Mouse (Mus musculus) limb, embryonic 15.5 days (tissue): ENCODE measurements around the gene Pak6. TPM values are rescaled to one million over a fixed set of nuclear protein-coding genes. Genes with fewer than 3 reads are reported as not detected.

ENCODE experiments used
- ATAC-seq: fragments of 200-750 bp; cut with Nextera tagmentation; 2 replicates; pipeline ENCODE4 v1.8.0; 2017; ENCODE audit warnings: low read depth, moderate TSS enrichment; ENCODE audit not compliant: insufficient number of reproducible peaks, low FRiP score, low TSS enrichment
- H3K27ac ChIP-seq: fragments of 300-500 bp; sonication (generic); 2 replicates; pipeline ENCODE4 v1.5.1; 2015; ENCODE audit warnings: moderate library complexity, mild to moderate bottlenecking, inconsistent platforms
- H3K27me3 ChIP-seq: fragments of 300-500 bp; sonication (generic); 2 replicates; pipeline ENCODE4 v1.6.1; 2015; ENCODE audit warnings: inconsistent platforms
- H3K36me3 ChIP-seq: fragments of 300-500 bp; sonication (generic); 2 replicates; pipeline ENCODE4 v1.6.1; 2015; ENCODE audit warnings: inconsistent platforms
- H3K4me1 ChIP-seq: fragments of 300-500 bp; sonication (generic); 2 replicates; pipeline ENCODE4 v1.6.1; 2015; ENCODE audit warnings: inconsistent platforms
- H3K4me2 ChIP-seq: fragments of 300-500 bp; sonication (generic); 2 replicates; pipeline ENCODE4 v1.6.1; 2015; ENCODE audit warnings: mild to moderate bottlenecking, inconsistent platforms
- H3K4me3 ChIP-seq: fragments of 300-500 bp; sonication (generic); 2 replicates; pipeline ENCODE4 v1.5.1; 2015; ENCODE audit warnings: mild to moderate bottlenecking, inconsistent platforms
- H3K9ac ChIP-seq: fragments of 300-500 bp; sonication (generic); 2 replicates; pipeline ENCODE4 v1.6.1; 2015; ENCODE audit warnings: inconsistent platforms
- H3K9me3 ChIP-seq: fragments of 300-500 bp; sonication (generic); 2 replicates; pipeline ENCODE4 v1.6.1; 2016; ENCODE audit warnings: inconsistent platforms
- WGBS: fragments of 180-500 bp; shearing (Covaris S2); methylation state at CpG from one replicate; pipeline ENCODE4 v1.1.7; 2015; 5-methylcytosine and 5-hydroxymethylcytosine counted together
- polyA plus RNA-seq: library from polyadenylated mRNA; unstranded; fragments of >200 nt; fragmentation: Nextera tagmentation; extraction: Ambion mirVana; gene quantifications from 2 replicates; pipeline ENCODE4 v1.2.1, GENCODE M21; 2015

The Pak6 gene
- polyA plus RNA-seq, 1 experiment from 2014 or later, result 8.6 TPM

GRCm38 (mm10) chr2:118701971-118702882 is 39.1 kb downstream of the Pak6 start:
- no peaks in the 10 kb centered on the region for H3K9me3 ChIP-seq
- WGBS, result 7% methylated on average over 51 of the region's 51 CpGs
- H3K4me1 ChIP-seq, result peaks cover 47% of the 10 kb centered on the region
- H3K4me2 ChIP-seq, result peak overlapping the region; percentile 84
- peaks cover 87% of the 10 kb centered on the region for H3K27me3 ChIP-seq
- peak overlapping the region; percentile 44 for H3K4me3 ChIP-seq
- peak overlapping the region; percentile 26 for H3K9ac ChIP-seq
- H3K27ac ChIP-seq, result no peak overlapping the region
- H3K36me3 ChIP-seq, result no peaks in the 10 kb centered on the region
- ATAC-seq, result no peak

GRCm38 (mm10) chr2:118702883-118703761 is 40.0 kb downstream of the Pak6 start:
- Histone ChIP-seq H3K4me1 (peaks cover 39% of the 10 kb centered on the region), H3K9me3 (no peaks in the 10 kb centered on the region), H3K36me3 (no peaks in the 10 kb centered on the region), H3K9ac (peak overlapping the region; percentile 26), H3K4me3 (peak overlapping the region; percentile 44), H3K27me3 (peaks cover 93% of the 10 kb centered on the region), H3K4me2 (peak overlapping the region; percentile 84), H3K27ac (no peak overlapping the region)
- ATAC-seq, result no peak
- WGBS, result under 1% methylated on average over 93 of the region's 93 CpGs

GRCm38 (mm10) chr2:118703913-118704730 is 41.0 kb downstream of the Pak6 start, which contains the start of gene Ankrd63:
Gene Ankrd63, minus strand, starts transcription at chr2:118703963.
- Histone ChIP-seq H3K9ac (peak within 1 kb of the TSS; percentile 26), H3K4me1 (peaks cover 38% of the 10 kb centered on the region), H3K4me2 (peak within 1 kb of the TSS; percentile 84), H3K4me3 (peak within 1 kb of the TSS; percentile 44), H3K27ac (no peak within 1 kb of the TSS), H3K27me3 (peaks cover 99% of the 10 kb centered on the region), H3K9me3 (no peaks in the 10 kb centered on the region), H3K36me3 (no peaks in the 10 kb centered on the region)
- ATAC-seq, result no peak
- 2% methylated on average over 49 of the region's 50 CpGs for WGBS

- no peak for ATAC-seq
- Histone ChIP-seq H3K4me3 (no peak overlapping the region), H3K27me3 (peaks cover 98% of the 10 kb centered on the region), H3K9me3 (no peaks in the 10 kb centered on the region), H3K36me3 (no peaks in the 10 kb centered on the region), H3K27ac (no peak overlapping the region), H3K9ac (no peak overlapping the region), H3K4me2 (no peak overlapping the region), H3K4me1 (peaks cover 39% of the 10 kb centered on the region)
- 10% methylated on average over 6 of the region's 6 CpGs for WGBS
Measured at GRCm38 (mm10) chr2:118706436-118706835, 43.3 kb downstream of the Pak6 start.

GRCm38 (mm10) chr2:118708472-118708871 is 45.4 kb downstream of the Pak6 start:
- WGBS, result 73% methylated on average over 4 of the region's 4 CpGs
- H3K4me3 ChIP-seq, result no peak overlapping the region
- H3K4me2 ChIP-seq, result no peak overlapping the region
- no peak overlapping the region for H3K27ac ChIP-seq
- H3K9ac ChIP-seq, result no peak overlapping the region
- H3K36me3 ChIP-seq, result no peaks in the 10 kb centered on the region
- H3K4me1 ChIP-seq, result peaks cover 27% of the 10 kb centered on the region
- peaks cover 98% of the 10 kb centered on the region for H3K27me3 ChIP-seq
- H3K9me3 ChIP-seq, result no peaks in the 10 kb centered on the region
- ATAC-seq, result no peak

GRCm38 (mm10) chr2:118709655-118710221 is 46.6 kb downstream of the Pak6 start:
- WGBS, result 44% methylated on average over 4 of the region's 4 CpGs
- ATAC-seq, result no peak
- no peaks in the 10 kb centered on the region for H3K9me3 ChIP-seq

GRCm38 (mm10) chr2:118711038-118711494 is 48.0 kb downstream of the Pak6 start:
- peak; percentile 20; the same call in 1 of the 2 replicates for ATAC-seq
- 1% methylated on average over 36 of the region's 36 CpGs for WGBS
- Histone ChIP-seq H3K27me3 (peaks cover 82% of the 10 kb centered on the region), H3K4me1 (peaks cover 17% of the 10 kb centered on the region), H3K9me3 (no peaks in the 10 kb centered on the region), H3K27ac (no peak overlapping the region), H3K36me3 (no peaks in the 10 kb centered on the region), H3K4me3 (peak overlapping the region; percentile 39), H3K9ac (peak overlapping the region; percentile 5; the same call in 1 of the 2 replicates), H3K4me2 (peak overlapping the region; percentile 82)

More at GRCm38 (mm10) chr2:118709655-118710221, 46.6 kb downstream of the Pak6 start:
- no peak overlapping the region for H3K27ac ChIP-seq
- no peaks in the 10 kb centered on the region for H3K36me3 ChIP-seq
- H3K4me1 ChIP-seq, result peaks cover 17% of the 10 kb centered on the region
- peaks cover 96% of the 10 kb centered on the region for H3K27me3 ChIP-seq
- no peak overlapping the region for H3K4me2 ChIP-seq
- no peak overlapping the region for H3K9ac ChIP-seq
- H3K4me3 ChIP-seq, result no peak overlapping the region

- 89% methylated on average over 6 of the region's 6 CpGs for WGBS
- Histone ChIP-seq H3K4me3 (no peak overlapping the region), H3K27ac (no peak overlapping the region), H3K27me3 (peaks cover 59% of the 10 kb centered on the region), H3K4me1 (peaks cover 13% of the 10 kb centered on the region), H3K9me3 (no peaks in the 10 kb centered on the region), H3K4me2 (no peak overlapping the region), H3K9ac (no peak overlapping the region), H3K36me3 (no peaks in the 10 kb centered on the region)
- ATAC-seq, result no peak
Measured at GRCm38 (mm10) chr2:118713631-118714030, 50.5 kb downstream of the Pak6 start.

- H3K27ac ChIP-seq, result no peak overlapping the region
- no peak for ATAC-seq
- WGBS, result 51% methylated on average over 4 of the region's 4 CpGs
- H3K9me3 ChIP-seq, result no peaks in the 10 kb centered on the region
- no peak overlapping the region for H3K4me2 ChIP-seq
- H3K27me3 ChIP-seq, result peaks cover 53% of the 10 kb centered on the region
- peaks cover 13% of the 10 kb centered on the region for H3K4me1 ChIP-seq
- H3K36me3 ChIP-seq, result no peaks in the 10 kb centered on the region
- H3K4me3 ChIP-seq, result no peak overlapping the region
- H3K9ac ChIP-seq, result no peak overlapping the region
Measured at GRCm38 (mm10) chr2:118714230-118714629, 51.1 kb downstream of the Pak6 start.

- H3K4me1 ChIP-seq, result peaks cover under 1% of the 10 kb centered on the region; the same call in 1 of the 2 replicates
- no peak overlapping the region for H3K4me2 ChIP-seq
- no peak overlapping the region for H3K27ac ChIP-seq
- no peaks in the 10 kb centered on the region for H3K36me3 ChIP-seq
- H3K9me3 ChIP-seq, result no peaks in the 10 kb centered on the region
- ATAC-seq, result no peak
- WGBS, result 86% methylated on average over 5 of the region's 5 CpGs
- H3K4me3 ChIP-seq, result no peak overlapping the region
- H3K9ac ChIP-seq, result no peak overlapping the region
- H3K27me3 ChIP-seq, result peaks cover 33% of the 10 kb centered on the region
Measured at GRCm38 (mm10) chr2:118716677-118717076, 53.6 kb downstream of the Pak6 start.
